ENCODE assay signal across 9 mouse cellular contexts in genomic region chr11:31168831-31169160, GRCm38 (mm10). TPM values are rescaled to one million over a fixed set of nuclear protein-coding genes. Genes with fewer than 3 reads are reported as not detected.
A peak's percentile ranks its signal among the peaks of the same experiment; 100 is the strongest.
DNase-seq lines count a peak whose midpoint lies in the region; ATAC-seq and TF ChIP-seq lines count a peak whose summit lies in the region.
"Had no signal": no experiment of that assay in that cellular context is flagged by ENCODE, and none has a peak within 500 bp of the region (broad histone marks: within the 10 kb centered on the region; RNA-seq: fewer than 3 reads in every experiment).

No protein-coding gene starts in this region.

- H3K9me3 ChIP-seq in heart, embryonic 10.5 days: no peaks in the 10 kb centered on the region
- H3K9me3 ChIP-seq in hindbrain, embryonic 12.5 days (replicated peaks): no peaks in the 10 kb centered on the region
- H3K9me3 ChIP-seq in midbrain, embryonic 13.5 days: no peaks in the 10 kb centered on the region

- no peaks in the 10 kb centered on the region for H3K79me2 ChIP-seq in heart, adult 2 months (replicated peaks; ENCODE audit: control insufficient read depth, insufficient read depth, low read length)

- no peak for TF ChIP-seq EP300 in heart, adult 2 months (IDR thresholded peaks at IDR 0.05; ENCODE audit: insufficient read depth, low read depth, low read length)

- no peak overlapping the region for H3K27ac ChIP-seq in heart, embryonic 10.5 days
- no peak overlapping the region; the same call in 1 of the 2 replicates for H3K27ac ChIP-seq in heart, adult 2 months
- H3K27ac ChIP-seq in cortical plate, adult 2 months (ENCODE audit: insufficient read depth, low read length): no peak overlapping the region
- H3K27ac ChIP-seq in hindbrain, embryonic 12.5 days: no peak overlapping the region
- no peak overlapping the region for H3K27ac ChIP-seq in midbrain, embryonic 13.5 days

- no peak for ATAC-seq in hindbrain, embryonic 12.5 days (ENCODE audit: low FRiP score)
- ATAC-seq in midbrain, embryonic 13.5 days: no peak

- H3K27me3 ChIP-seq in heart, embryonic 10.5 days (ENCODE audit: insufficient read depth, poor library complexity, severe bottlenecking): no peaks in the 10 kb centered on the region
- H3K27me3 ChIP-seq in heart, adult 2 months (ENCODE audit: control insufficient read depth, insufficient read depth, low read length): no peaks in the 10 kb centered on the region
- H3K27me3 ChIP-seq in hindbrain, embryonic 12.5 days: no peaks in the 10 kb centered on the region
- H3K27me3 ChIP-seq in midbrain, embryonic 13.5 days: no peaks in the 10 kb centered on the region

- WGBS in heart, embryonic 10.5 days: 46% methylated on average over 2 of the region's 2 CpGs
- 24% methylated on average over 2 of the region's 2 CpGs for WGBS in heart, adult 2 months
- WGBS in hindbrain, embryonic 12.5 days: 52% methylated on average over 2 of the region's 2 CpGs
- WGBS in midbrain, embryonic 13.5 days: 43% methylated on average over 2 of the region's 2 CpGs

- no peak overlapping the region for H3K9ac ChIP-seq in heart, adult 2 months (ENCODE audit: low read depth, low read length)
- H3K9ac ChIP-seq in hindbrain, embryonic 12.5 days: no peak overlapping the region
- H3K9ac ChIP-seq in midbrain, embryonic 13.5 days (replicated peaks): peak overlapping the region; percentile 36; the same call in 1 of the 2 replicates

- intact Hi-C loops in heart, adult 2 months (cut with DNase I): no loop called here

- TF ChIP-seq CTCF in heart, adult 2 months (IDR thresholded peaks at IDR 0.05): no peak
- no peak for TF ChIP-seq CTCF in cortical plate, adult 2 months (IDR thresholded peaks at IDR 0.05; ENCODE audit: extremely low read depth, insufficient read depth, low read length)

- H3K4me1 ChIP-seq in heart, embryonic 10.5 days: peaks cover 8% of the 10 kb centered on the region; the same call in 1 of the 2 replicates
- no peaks in the 10 kb centered on the region for H3K4me1 ChIP-seq in heart, adult 2 months (ENCODE audit: control insufficient read depth, insufficient read depth, low read length)
- H3K4me1 ChIP-seq in cortical plate, adult 2 months (ENCODE audit: control insufficient read depth, insufficient read depth, low read length): peaks cover 2% of the 10 kb centered on the region; the same call in 1 of the 2 replicates
- H3K4me1 ChIP-seq in hindbrain, embryonic 12.5 days: peaks cover 6% of the 10 kb centered on the region
- peaks cover 9% of the 10 kb centered on the region for H3K4me1 ChIP-seq in midbrain, embryonic 13.5 days (replicated peaks)

- no peak for TF ChIP-seq POLR2A in heart, adult 2 months (IDR thresholded peaks at IDR 0.05; ENCODE audit: insufficient read depth, low read depth, low read length)
- no peak for TF ChIP-seq POLR2A in cortical plate, adult 2 months (IDR thresholded peaks at IDR 0.05; ENCODE audit: extremely low read depth, insufficient read depth, low read length)

- no peaks in the 10 kb centered on the region for H3K36me3 ChIP-seq in heart, embryonic 10.5 days
- H3K36me3 ChIP-seq in heart, adult 2 months (ENCODE audit: control insufficient read depth, insufficient read depth, low read length): no peaks in the 10 kb centered on the region
- no peaks in the 10 kb centered on the region for H3K36me3 ChIP-seq in hindbrain, embryonic 12.5 days
- no peaks in the 10 kb centered on the region for H3K36me3 ChIP-seq in midbrain, embryonic 13.5 days

- DNase-seq in heart, embryonic 10.5 days (ENCODE audit: low spot score): no peak
- no peak for DNase-seq in heart, adult 2 months
- DNase-seq in adrenal gland, postnatal 4 days (ENCODE audit: low spot score in 2 of 2): no peak
- DNase-seq in left cerebral cortex, adult 8-10 months (ENCODE audit: low spot score in 2 of 2): no peak
- DNase-seq in cerebellum, postnatal 4 days (ENCODE audit: low spot score in 2 of 2): no peak

- peak overlapping the region; percentile 66 for H3K4me2 ChIP-seq in hindbrain, embryonic 12.5 days (replicated peaks)
- H3K4me2 ChIP-seq in midbrain, embryonic 13.5 days (replicated peaks): peak overlapping the region; percentile 60

- peak overlapping the region; percentile 58 for H3K4me3 ChIP-seq in heart, embryonic 10.5 days
- H3K4me3 ChIP-seq in heart, adult 2 months: no peak overlapping the region
- peak overlapping the region; percentile 55 for H3K4me3 ChIP-seq in cortical plate, adult 2 months (ENCODE audit: insufficient read depth, low read length)
- H3K4me3 ChIP-seq in hindbrain, embryonic 12.5 days: peak overlapping the region; percentile 49
- H3K4me3 ChIP-seq in midbrain, embryonic 13.5 days (replicated peaks): peak overlapping the region; percentile 54

RNA-seq across cellular contexts. Expression of gene Gm17332, which starts 13.5 kb away (rescaled TPM):
- polyA plus RNA-seq in heart, embryonic 10.5 days (2016; fragmentation: Nextera tagmentation; extraction: Ambion mirVana): not detected in 2 replicates
- total RNA-seq in heart, adult 2 months (2021): not detected
- polyA plus RNA-seq in heart, adult 2 months (2012; rRNA removed): not detected in 2 replicates
- not detected in 2 replicates for polyA plus RNA-seq in cortical plate, adult 2 months (2012; rRNA removed)
- polyA plus RNA-seq in hindbrain, embryonic 12.5 days (2016; fragmentation: Nextera tagmentation; extraction: Ambion mirVana): not detected in 2 replicates
- polyA plus RNA-seq in midbrain, embryonic 13.5 days (2015; fragmentation: Nextera tagmentation; extraction: Ambion mirVana): not detected in 2 replicates
- not detected for total RNA-seq in adrenal gland, postnatal 4 days (2021)
- not detected for total RNA-seq in left cerebral cortex, adult 8-10 months (2022)
- total RNA-seq: megakaryocyte-erythroid progenitor cell, adult 5-6 weeks had no signal
